Comparison of ENCODE assay signal across 24 mouse cellular contexts in genomic region chr2:168961729-168962666, GRCm38 (mm10).
"Had no signal": no experiment of that assay in that cellular context is flagged by ENCODE, and none has a peak within 500 bp of the region (broad histone marks: within the 10 kb centered on the region; RNA-seq: fewer than 3 reads in every experiment).

No protein-coding gene starts in this region.

- H3K9me3 ChIP-seq: heart, embryonic 13.5 days; heart, embryonic 15.5 days; limb, embryonic 15.5 days; liver, embryonic 12.5 days had no signal

- H3K4me3 ChIP-seq: heart, adult 2 months; heart, embryonic 13.5 days; heart, embryonic 15.5 days; hindbrain, embryonic 13.5 days; hindbrain, embryonic 15.5 days; kidney, embryonic 15.5 days; limb, embryonic 13.5 days; limb, embryonic 15.5 days; liver, embryonic 12.5 days had no signal

- H3K4me1 ChIP-seq: heart, embryonic 13.5 days; heart, embryonic 15.5 days; hindbrain, embryonic 13.5 days; hindbrain, embryonic 15.5 days; kidney, embryonic 15.5 days; limb, embryonic 13.5 days; limb, embryonic 15.5 days; liver, embryonic 12.5 days had no signal

- H3K9ac ChIP-seq: heart, embryonic 13.5 days; heart, embryonic 15.5 days; hindbrain, embryonic 13.5 days; hindbrain, embryonic 15.5 days; kidney, embryonic 15.5 days; limb, embryonic 13.5 days; limb, embryonic 15.5 days; liver, embryonic 12.5 days had no signal

- H3K36me3 ChIP-seq: heart, embryonic 13.5 days; heart, embryonic 15.5 days; hindbrain, embryonic 13.5 days; hindbrain, embryonic 15.5 days; kidney, embryonic 15.5 days; limb, embryonic 13.5 days; limb, embryonic 15.5 days; liver, embryonic 12.5 days had no signal

- H3K27me3 ChIP-seq: heart, embryonic 13.5 days; heart, embryonic 15.5 days; hindbrain, embryonic 13.5 days; hindbrain, embryonic 15.5 days; kidney, embryonic 15.5 days; limb, embryonic 13.5 days; limb, embryonic 15.5 days; liver, embryonic 12.5 days had no signal

- H3K27ac ChIP-seq: heart, adult 2 months; heart, embryonic 13.5 days; heart, embryonic 15.5 days; hindbrain, embryonic 13.5 days; hindbrain, embryonic 15.5 days; hindbrain, postnatal 0 days; kidney, embryonic 15.5 days; kidney, postnatal 0 days; limb, embryonic 13.5 days; limb, embryonic 15.5 days; liver, embryonic 12.5 days had no signal

- DNase-seq: gastrocnemius, postnatal 14 days; gastrocnemius, postnatal 36 days; heart, adult 11 months; heart, adult 2 months; heart, postnatal 14 days; heart, postnatal 36 days; kidney, adult 11 months; kidney, adult 2 months; kidney, adult 9 months; kidney, postnatal 14 days; kidney, postnatal 36 days; layer of hippocampus, adult 9-11 months; layer of hippocampus, postnatal 36 days; left cerebral cortex, postnatal 4 days had no signal
